Comparison of ENCODE assay signal across 7 mouse cellular contexts in the genomic region with DNA sequence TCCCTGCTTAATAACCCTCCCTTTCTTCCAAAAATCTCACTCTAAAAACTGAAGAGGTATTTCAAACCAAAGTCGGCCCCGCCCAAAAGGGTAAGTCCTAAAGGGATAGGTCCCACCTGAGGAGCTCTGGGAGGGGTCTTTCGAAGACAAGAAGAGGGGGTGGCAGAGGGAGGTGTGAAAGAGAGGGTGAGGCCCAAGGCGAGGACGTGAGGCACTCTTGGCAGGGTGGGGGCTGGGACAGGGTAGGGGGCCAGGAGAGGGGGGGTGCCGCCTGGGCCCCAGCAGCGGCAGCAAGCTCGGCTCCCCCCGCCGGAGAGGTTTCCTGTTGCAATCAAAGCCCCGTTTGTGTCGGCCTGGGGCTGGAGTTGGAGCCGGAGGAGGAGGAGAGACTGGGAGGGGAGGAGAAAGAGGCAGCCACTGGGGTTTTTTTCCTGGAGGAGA. TPM values are rescaled to one million over a fixed set of nuclear protein-coding genes. Genes with fewer than 3 reads are reported as not detected.
DNase-seq lines count a peak whose midpoint lies in the region; ATAC-seq lines count a peak whose summit lies in the region.

No protein-coding gene starts in this region.

- H3K36me3 ChIP-seq in forebrain, embryonic 14.5 days (ENCODE audit: control insufficient read depth, insufficient read depth, low read length): no peaks in the 10 kb centered on the region
- H3K36me3 ChIP-seq in kidney, embryonic 16.5 days (ENCODE audit: insufficient read depth, low read length): peaks cover 4% of the 10 kb centered on the region; the same call in 1 of the 2 replicates
- no peaks in the 10 kb centered on the region for H3K36me3 ChIP-seq in midbrain, embryonic 11.5 days (ENCODE audit: control insufficient read depth, insufficient read depth, low read length)

- peaks cover 24% of the 10 kb centered on the region for H3K27me3 ChIP-seq in forebrain, embryonic 14.5 days (replicated peaks; ENCODE audit: control insufficient read depth, insufficient read depth, low read length)
- H3K27me3 ChIP-seq in kidney, embryonic 16.5 days (ENCODE audit: insufficient read depth, low read length): no peaks in the 10 kb centered on the region
- peaks cover 52% of the 10 kb centered on the region for H3K27me3 ChIP-seq in midbrain, embryonic 11.5 days (ENCODE audit: control insufficient read depth, insufficient read depth, low read length)

- H3K4me2 ChIP-seq in forebrain, embryonic 14.5 days (ENCODE audit: low read length): peak overlapping the region; percentile 14; the same call in 1 of the 2 replicates
- H3K4me2 ChIP-seq in kidney, embryonic 16.5 days (replicated peaks; ENCODE audit: low read depth, low read length): peak overlapping the region; percentile 98
- H3K4me2 ChIP-seq in midbrain, embryonic 11.5 days: no peak overlapping the region

- H3K27ac ChIP-seq in forebrain, embryonic 14.5 days (ENCODE audit: low read depth, low read length): 0 out of 2 replicates have a peak overlapping the region, but pooled peaks have one; percentile 9
- peak overlapping the region; percentile 99 for H3K27ac ChIP-seq in kidney, embryonic 16.5 days (ENCODE audit: low read length)
- no peak overlapping the region for H3K27ac ChIP-seq in midbrain, embryonic 11.5 days (ENCODE audit: low read depth, low read length)

- no peak for ATAC-seq in forebrain, embryonic 14.5 days
- no peak for ATAC-seq in kidney, embryonic 16.5 days (ENCODE audit: low FRiP score, low TSS enrichment)
- ATAC-seq in midbrain, embryonic 11.5 days (ENCODE audit: low FRiP score): no peak

- WGBS in forebrain, embryonic 14.5 days: 5% methylated on average over 12 of the region's 13 CpGs
- 0% methylated on average over 13 of the region's 13 CpGs for WGBS in kidney, embryonic 16.5 days
- 4% methylated on average over 13 of the region's 13 CpGs for WGBS in midbrain, embryonic 11.5 days

- H3K9me3 ChIP-seq in forebrain, embryonic 14.5 days (replicated peaks; ENCODE audit: control insufficient read depth, low read length): no peaks in the 10 kb centered on the region
- no peaks in the 10 kb centered on the region for H3K9me3 ChIP-seq in kidney, embryonic 16.5 days (ENCODE audit: low read length)
- no peaks in the 10 kb centered on the region for H3K9me3 ChIP-seq in midbrain, embryonic 11.5 days (ENCODE audit: control insufficient read depth, low read length)

- H3K4me3 ChIP-seq in forebrain, embryonic 14.5 days (ENCODE audit: low read depth, low read length): no peak overlapping the region
- peak overlapping the region; percentile 26 for H3K4me3 ChIP-seq in kidney, embryonic 16.5 days (ENCODE audit: low read length)
- H3K4me3 ChIP-seq in midbrain, embryonic 11.5 days (ENCODE audit: low read depth, low read length): no peak overlapping the region

- DNase-seq in right cerebral cortex, postnatal 10 days (ENCODE audit: low spot score in 2 of 2): peak; percentile 56 to 62
- DNase-seq in right cerebral cortex, adult 18-20 months: no peak
- DNase-seq in forebrain, embryonic 14.5 days (ENCODE audit: low spot score): no peak
- peak; percentile 87 for DNase-seq in midbrain, embryonic 11.5 days (ENCODE audit: low spot score, missing footprints)
- DNase-seq in cerebellum, adult 8-10 months: no peak
- no peak for DNase-seq in left cerebral cortex, adult 11 months (ENCODE audit: low spot score)

- peak overlapping the region; percentile 37; the same call in 1 of the 2 replicates for H3K9ac ChIP-seq in forebrain, embryonic 14.5 days (ENCODE audit: low read length)
- peak overlapping the region; percentile 60 for H3K9ac ChIP-seq in kidney, embryonic 16.5 days (replicated peaks; ENCODE audit: low read length)
- H3K9ac ChIP-seq in midbrain, embryonic 11.5 days (ENCODE audit: low read length): peak overlapping the region; percentile 30; the same call in 1 of the 2 replicates

- peaks cover 13% of the 10 kb centered on the region for H3K4me1 ChIP-seq in forebrain, embryonic 14.5 days (ENCODE audit: control insufficient read depth, insufficient read depth, low read length)
- peaks cover 36% of the 10 kb centered on the region for H3K4me1 ChIP-seq in kidney, embryonic 16.5 days (ENCODE audit: insufficient read depth, low read length)
- H3K4me1 ChIP-seq in midbrain, embryonic 11.5 days (ENCODE audit: control insufficient read depth, insufficient read depth, low read length): peaks cover 21% of the 10 kb centered on the region

RNA-seq across cellular contexts. Expression of a gene that starts 8.0 kb away (rescaled TPM):
- polyA plus RNA-seq in forebrain, embryonic 14.5 days (2014; fragmentation: Nextera tagmentation; extraction: Ambion mirVana): 4.0 and 5.3 TPM in 2 replicates
- polyA plus RNA-seq in kidney, embryonic 16.5 days (2015; fragmentation: Nextera tagmentation; extraction: Ambion mirVana): 31.9 and 35.4 TPM in 2 replicates
- 10.1 and 10.5 TPM in 2 replicates for polyA plus RNA-seq in midbrain, embryonic 11.5 days (2014; fragmentation: Nextera tagmentation; extraction: Ambion mirVana)

RNA-seq across cellular contexts. Expression of a gene that starts 17.5 kb away (rescaled TPM):
- 0.38 and 0.49 TPM in 2 replicates for polyA plus RNA-seq in forebrain, embryonic 14.5 days (2014; fragmentation: Nextera tagmentation; extraction: Ambion mirVana)
- 1.4 and 1.9 TPM in 2 replicates for polyA plus RNA-seq in kidney, embryonic 16.5 days (2015; fragmentation: Nextera tagmentation; extraction: Ambion mirVana)
- polyA plus RNA-seq in midbrain, embryonic 11.5 days (2014; fragmentation: Nextera tagmentation; extraction: Ambion mirVana): 0.15 and 0.55 TPM in 2 replicates

RNA-seq across cellular contexts. Expression of a gene that starts 21.1 kb away (rescaled TPM):
- not detected in 2 replicates for polyA plus RNA-seq in forebrain, embryonic 14.5 days (2014; fragmentation: Nextera tagmentation; extraction: Ambion mirVana)
- polyA plus RNA-seq in kidney, embryonic 16.5 days (2015; fragmentation: Nextera tagmentation; extraction: Ambion mirVana): 0.36 and 0.89 TPM in 2 replicates
- 0.15 and 0.23 TPM in 2 replicates for polyA plus RNA-seq in midbrain, embryonic 11.5 days (2014; fragmentation: Nextera tagmentation; extraction: Ambion mirVana)

RNA-seq across cellular contexts. Expression of a gene that starts 30.0 kb away (rescaled TPM):
- polyA plus RNA-seq in forebrain, embryonic 14.5 days (2014; fragmentation: Nextera tagmentation; extraction: Ambion mirVana): 43.8 and 48.8 TPM in 2 replicates
- 76.5 and 78.8 TPM in 2 replicates for polyA plus RNA-seq in kidney, embryonic 16.5 days (2015; fragmentation: Nextera tagmentation; extraction: Ambion mirVana)
- 50.8 and 53.0 TPM in 2 replicates for polyA plus RNA-seq in midbrain, embryonic 11.5 days (2014; fragmentation: Nextera tagmentation; extraction: Ambion mirVana)

RNA-seq across cellular contexts. Expression of a gene that starts 44.7 kb away (rescaled TPM):
- 23.3 and 25.6 TPM in 2 replicates for polyA plus RNA-seq in forebrain, embryonic 14.5 days (2014; fragmentation: Nextera tagmentation; extraction: Ambion mirVana)
- polyA plus RNA-seq in kidney, embryonic 16.5 days (2015; fragmentation: Nextera tagmentation; extraction: Ambion mirVana): 131 and 153 TPM in 2 replicates
- 21.9 and 25.9 TPM in 2 replicates for polyA plus RNA-seq in midbrain, embryonic 11.5 days (2014; fragmentation: Nextera tagmentation; extraction: Ambion mirVana)

Comparison
In these comparisons a context has a peak if more than half of its experiments do, and no peak if none do; other contexts are left out.
1. DNase-seq: peak in right cerebral cortex, postnatal 10 days (2 of 2) and midbrain, embryonic 11.5 days (single experiment); none in right cerebral cortex, adult 18-20 months (single experiment), forebrain, embryonic 14.5 days (single experiment), cerebellum, adult 8-10 months (single experiment) and left cerebral cortex, adult 11 months (single experiment).
2. Peak in every context shown above with its lines, with median percentiles within 50 percentile points of each other: H3K9ac ChIP-seq.